Mouse (Mus musculus) mature B cell (primary cell): ENCODE data around the gene Cnksr2.

ENCODE experiments used
- in situ Hi-C: fragments of 300-500 bp; cut with MboI; formaldehyde crosslinking; loops from 2 replicates; pipeline ENCODE4 v1.14.3; 2019

Cnksr2 gene

GRCm38 (mm10) chrX:158043057-158043843 lies at the start of gene Cnksr2:
Gene Cnksr2 (minus strand): TSS chrX:158043294.
- in situ Hi-C loops: no loop called here

GRCm38 (mm10) chrX:158043844-158044140 lies 698 bp upstream of the Cnksr2 start:
- in situ Hi-C loops: no loop called here

GRCm38 (mm10) chrX:158042255-158043056 lies 638 bp downstream of the Cnksr2 start:
- in situ Hi-C loops: no loop called here

GRCm38 (mm10) chrX:158041703-158042102 lies 1.4 kb downstream of the Cnksr2 start:
- in situ Hi-C loops: no loop called here

- in situ Hi-C loops: no loop called here
These were observed 91.4 kb downstream of the Cnksr2 start for GRCm38 (mm10) chrX:157951698-157952097.

GRCm38 (mm10) chrX:157949256-157949655 lies 93.8 kb downstream of the Cnksr2 start:
- in situ Hi-C loops: no loop called here

GRCm38 (mm10) chrX:157945121-157945520 lies 98.0 kb downstream of the Cnksr2 start:
- in situ Hi-C loops: no loop called here

GRCm38 (mm10) chrX:157936611-157937010 lies 106.5 kb downstream of the Cnksr2 start:
- in situ Hi-C loops: no loop called here

- in situ Hi-C loops: no loop called here
These were observed 123.0 kb downstream of the Cnksr2 start for GRCm38 (mm10) chrX:157920093-157920492.

GRCm38 (mm10) chrX:157829983-157830382 lies 213.1 kb downstream of the Cnksr2 start:
- in situ Hi-C loops: no loop called here

- in situ Hi-C loops: no loop called here
These were observed 224.2 kb downstream of the Cnksr2 start for GRCm38 (mm10) chrX:157818921-157819260.

- in situ Hi-C loops: no loop called here
These were observed 224.7 kb downstream of the Cnksr2 start, which contains the start of gene Klhl34 for GRCm38 (mm10) chrX:157818207-157818920. Gene Klhl34 (plus strand): TSS chrX:157818435.

- in situ Hi-C loops: no loop called here
These were observed 225.4 kb downstream of the Cnksr2 start for GRCm38 (mm10) chrX:157817571-157818206.

GRCm38 (mm10) chrX:157809721-157810120 lies 233.4 kb downstream of the Cnksr2 start:
- in situ Hi-C loops: no loop called here

GRCm38 (mm10) chrX:157801669-157802068 lies 241.4 kb downstream of the Cnksr2 start:
- in situ Hi-C loops: no loop called here
